9 mouse cellular contexts compared by ENCODE assay signal in genomic region chr8:94770945-94771344, GRCm38 (mm10). TPM values are rescaled to one million over a fixed set of nuclear protein-coding genes. Genes with fewer than 3 reads are reported as not detected.
A peak's percentile ranks its signal among the peaks of the same experiment; 100 is the strongest.
DNase-seq lines count a peak whose midpoint lies in the region; ATAC-seq lines count a peak whose summit lies in the region.
"Had no signal": no experiment of that assay in that cellular context is flagged by ENCODE, and none has a peak within 500 bp of the region (broad histone marks: within the 10 kb centered on the region; RNA-seq: fewer than 3 reads in every experiment).

No protein-coding gene starts in this region.

- no peak overlapping the region for H3K9ac ChIP-seq in midbrain, embryonic 11.5 days (ENCODE audit: low read length)
- no peak overlapping the region for H3K9ac ChIP-seq in neural tube, embryonic 15.5 days (replicated peaks)

- no peak overlapping the region for H3K4me3 ChIP-seq in midbrain, embryonic 10.5 days
- H3K4me3 ChIP-seq in midbrain, embryonic 11.5 days (ENCODE audit: low read depth, low read length): no peak overlapping the region
- H3K4me3 ChIP-seq in neural tube, embryonic 15.5 days (replicated peaks): no peak overlapping the region

- H3K4me2 ChIP-seq in midbrain, embryonic 11.5 days: no peak overlapping the region
- H3K4me2 ChIP-seq in neural tube, embryonic 15.5 days: peak overlapping the region; percentile 90

- peaks cover 36% of the 10 kb centered on the region for H3K4me1 ChIP-seq in midbrain, embryonic 10.5 days
- peaks cover 29% of the 10 kb centered on the region for H3K4me1 ChIP-seq in midbrain, embryonic 11.5 days (ENCODE audit: control insufficient read depth, insufficient read depth, low read length)
- H3K4me1 ChIP-seq in neural tube, embryonic 15.5 days: peaks cover 37% of the 10 kb centered on the region

- H3K9me3 ChIP-seq in midbrain, embryonic 10.5 days (replicated peaks): no peaks in the 10 kb centered on the region
- H3K9me3 ChIP-seq in midbrain, embryonic 11.5 days (ENCODE audit: control insufficient read depth, low read length): no peaks in the 10 kb centered on the region
- no peaks in the 10 kb centered on the region for H3K9me3 ChIP-seq in neural tube, embryonic 15.5 days (replicated peaks)

- ATAC-seq in midbrain, embryonic 11.5 days (ENCODE audit: low FRiP score): no peak
- no peak for ATAC-seq in neural tube, embryonic 15.5 days (ENCODE audit: low FRiP score)
- ATAC-seq in inflammation-experienced regulatory T-cells, adult 6 months: no peak

- H3K36me3 ChIP-seq in midbrain, embryonic 10.5 days: no peaks in the 10 kb centered on the region
- no peaks in the 10 kb centered on the region for H3K36me3 ChIP-seq in midbrain, embryonic 11.5 days (ENCODE audit: control insufficient read depth, insufficient read depth, low read length)
- H3K36me3 ChIP-seq in neural tube, embryonic 15.5 days: no peaks in the 10 kb centered on the region

- peaks cover 62% of the 10 kb centered on the region for H3K27me3 ChIP-seq in midbrain, embryonic 10.5 days (ENCODE audit: low read depth, poor library complexity, severe bottlenecking)
- H3K27me3 ChIP-seq in midbrain, embryonic 11.5 days (ENCODE audit: control insufficient read depth, insufficient read depth, low read length): peaks cover 13% of the 10 kb centered on the region
- 0 out of 2 replicates have a peak, but pooled peaks cover 5% of the 10 kb centered on the region for H3K27me3 ChIP-seq in neural tube, embryonic 15.5 days (replicated peaks)

- H3K27ac ChIP-seq in midbrain, embryonic 10.5 days (replicated peaks): peak overlapping the region; percentile 88; the same call in 1 of the 2 replicates
- no peak overlapping the region for H3K27ac ChIP-seq in midbrain, embryonic 11.5 days (ENCODE audit: low read depth, low read length)
- H3K27ac ChIP-seq in neural tube, embryonic 15.5 days (replicated peaks): no peak overlapping the region; the same call in 1 of the 2 replicates

- 73% methylated on average over 6 of the region's 6 CpGs for WGBS in midbrain, embryonic 10.5 days
- WGBS in midbrain, embryonic 11.5 days: 71% methylated on average over 6 of the region's 6 CpGs
- WGBS in neural tube, embryonic 15.5 days: 31% methylated on average over 6 of the region's 6 CpGs

- DNase-seq in midbrain, embryonic 10.5 days (ENCODE audit: low spot score): no peak
- DNase-seq in midbrain, embryonic 11.5 days (ENCODE audit: low spot score, missing footprints): no peak
- peak; percentile 71 to 72 for DNase-seq in cerebellum, postnatal 10 days
- peak; percentile 77 to 80 for DNase-seq in kidney, postnatal 36 days
- DNase-seq in frontal cortex, postnatal 14 days (ENCODE audit: low spot score in 2 of 2): no peak

RNA-seq across cellular contexts. Expression of gene Cx3cl1, which starts 0.9 kb away (rescaled TPM):
- polyA plus RNA-seq in midbrain, embryonic 10.5 days (2016; fragmentation: Nextera tagmentation; extraction: Ambion mirVana): 13.6 and 14.3 TPM in 2 replicates
- 9.4 and 10.4 TPM in 2 replicates for polyA plus RNA-seq in midbrain, embryonic 11.5 days (2014; fragmentation: Nextera tagmentation; extraction: Ambion mirVana)
- polyA plus RNA-seq in neural tube, embryonic 15.5 days (2015; fragmentation: Nextera tagmentation; extraction: Ambion mirVana): 56.7 and 57.0 TPM in 2 replicates
- under 1 TPM in 1 of 3 experiments, not detected in 2; 0.38 TPM for polyA plus RNA-seq in inflammation-experienced regulatory T-cells, adult 6 months (2017; shearing (Covaris generic))

RNA-seq across cellular contexts. Expression of gene Ccl22, which starts 25.6 kb away (rescaled TPM):
- not detected in 2 replicates for polyA plus RNA-seq in midbrain, embryonic 10.5 days (2016; fragmentation: Nextera tagmentation; extraction: Ambion mirVana)
- not detected in 2 replicates for polyA plus RNA-seq in midbrain, embryonic 11.5 days (2014; fragmentation: Nextera tagmentation; extraction: Ambion mirVana)
- polyA plus RNA-seq in neural tube, embryonic 15.5 days (2015; fragmentation: Nextera tagmentation; extraction: Ambion mirVana): 0.10 TPM in 1 of 2 replicates, not detected in the other
- not detected for polyA plus RNA-seq in inflammation-experienced regulatory T-cells, adult 6 months (2017; shearing (Covaris generic))
- polyA plus RNA-seq: heart, embryonic 14.5 days; neural tube, embryonic 14.5 days had no signal

RNA-seq across cellular contexts. Expression of gene Ccl17, which starts 39.3 kb away (rescaled TPM):
- not detected in 2 replicates for polyA plus RNA-seq in midbrain, embryonic 10.5 days (2016; fragmentation: Nextera tagmentation; extraction: Ambion mirVana)
- not detected in 2 replicates for polyA plus RNA-seq in midbrain, embryonic 11.5 days (2014; fragmentation: Nextera tagmentation; extraction: Ambion mirVana)
- 0.92 and 1.1 TPM in 2 replicates for polyA plus RNA-seq in neural tube, embryonic 15.5 days (2015; fragmentation: Nextera tagmentation; extraction: Ambion mirVana)
- polyA plus RNA-seq in inflammation-experienced regulatory T-cells, adult 6 months (2017; shearing (Covaris generic)): not detected

Comparison
In these comparisons a context has a peak if more than half of its experiments do, and no peak if none do; other contexts are left out.
1. DNase-seq: peak in cerebellum, postnatal 10 days (2 of 2) and kidney, postnatal 36 days (2 of 2); none in midbrain, embryonic 10.5 days (single experiment), midbrain, embryonic 11.5 days (single experiment) and frontal cortex, postnatal 14 days (0 of 2).